Mouse (Mus musculus) embryonic facial prominence, embryonic 12.5 days (tissue): ENCODE measurements around the gene Rbm5. TPM values are rescaled to one million over a fixed set of nuclear protein-coding genes. Genes with fewer than 3 reads are reported as not detected.

Experiments used
- ATAC-seq: fragments of 200-750 bp; cut with Nextera tagmentation; 2 replicates; pipeline ENCODE4 v1.8.0; 2017; ENCODE audit not compliant: insufficient number of reproducible peaks, insufficient read depth, low FRiP score, low TSS enrichment
- H3K27ac ChIP-seq: fragments of 300-500 bp; sonication (generic); 2 replicates; pipeline ENCODE4 v1.5.1; 2016; ENCODE audit warnings: mild to moderate bottlenecking
- H3K27me3 ChIP-seq: fragments of 300-500 bp; sonication (generic); 2 replicates; pipeline ENCODE4 v1.6.1; 2016; ENCODE audit warnings: mild to moderate bottlenecking, moderate library complexity
- H3K36me3 ChIP-seq: fragments of 300-500 bp; sonication (generic); 2 replicates; pipeline ENCODE4 v1.6.1; 2016; ENCODE audit warnings: mild to moderate bottlenecking
- H3K4me1 ChIP-seq: fragments of 300-500 bp; sonication (generic); 2 replicates; pipeline ENCODE4 v1.6.1; 2016
- H3K4me2 ChIP-seq: fragments of 300-500 bp; sonication (generic); replicated peaks from 2 replicates; pipeline ENCODE4 v1.6.1; 2016; ENCODE audit warnings: mild to moderate bottlenecking, moderate library complexity
- H3K4me3 ChIP-seq: fragments of 300-500 bp; sonication (generic); 2 replicates; pipeline ENCODE4 v1.5.1; 2016; ENCODE audit warnings: mild to moderate bottlenecking
- H3K9ac ChIP-seq: fragments of 300-500 bp; sonication (generic); 2 replicates; pipeline ENCODE4 v1.6.1; 2016; ENCODE audit warnings: mild to moderate bottlenecking, moderate library complexity
- H3K9me3 ChIP-seq: fragments of 300-500 bp; sonication (generic); 2 replicates; pipeline ENCODE4 v1.6.1; 2016; ENCODE audit warnings: mild to moderate bottlenecking, moderate library complexity
- WGBS: fragments of 180-500 bp; shearing (Covaris S2); methylation state at CpG from one replicate; pipeline ENCODE4 v1.1.7; 2016; 5-methylcytosine and 5-hydroxymethylcytosine counted together
- polyA plus RNA-seq: library from polyadenylated mRNA; unstranded; fragments of >200 nt; fragmentation: Nextera tagmentation; extraction: Ambion mirVana; gene quantifications from 2 replicates; pipeline ENCODE4 v1.2.1, GENCODE M21; 2016

Rbm5 gene
- polyA plus RNA-seq, 1 experiment from 2014 or later: 232 TPM

GRCm38 (mm10) chr9:107697811-107698521 lies 72.8 kb downstream of the Rbm5 start:
- peaks cover 42% of the 10 kb centered on the region for H3K36me3 ChIP-seq
- 22% methylated on average over 14 of the region's 14 CpGs for WGBS
- peak overlapping the region; percentile 85 for H3K27ac ChIP-seq
- peaks cover 86% of the 10 kb centered on the region for H3K4me1 ChIP-seq
- H3K4me2 ChIP-seq: peak overlapping the region; percentile 39
- ATAC-seq: no peak
- H3K9ac ChIP-seq: peak overlapping the region; percentile 33
- no peaks in the 10 kb centered on the region for H3K27me3 ChIP-seq
- no peak overlapping the region for H3K4me3 ChIP-seq
- no peaks in the 10 kb centered on the region for H3K9me3 ChIP-seq

DNA sequence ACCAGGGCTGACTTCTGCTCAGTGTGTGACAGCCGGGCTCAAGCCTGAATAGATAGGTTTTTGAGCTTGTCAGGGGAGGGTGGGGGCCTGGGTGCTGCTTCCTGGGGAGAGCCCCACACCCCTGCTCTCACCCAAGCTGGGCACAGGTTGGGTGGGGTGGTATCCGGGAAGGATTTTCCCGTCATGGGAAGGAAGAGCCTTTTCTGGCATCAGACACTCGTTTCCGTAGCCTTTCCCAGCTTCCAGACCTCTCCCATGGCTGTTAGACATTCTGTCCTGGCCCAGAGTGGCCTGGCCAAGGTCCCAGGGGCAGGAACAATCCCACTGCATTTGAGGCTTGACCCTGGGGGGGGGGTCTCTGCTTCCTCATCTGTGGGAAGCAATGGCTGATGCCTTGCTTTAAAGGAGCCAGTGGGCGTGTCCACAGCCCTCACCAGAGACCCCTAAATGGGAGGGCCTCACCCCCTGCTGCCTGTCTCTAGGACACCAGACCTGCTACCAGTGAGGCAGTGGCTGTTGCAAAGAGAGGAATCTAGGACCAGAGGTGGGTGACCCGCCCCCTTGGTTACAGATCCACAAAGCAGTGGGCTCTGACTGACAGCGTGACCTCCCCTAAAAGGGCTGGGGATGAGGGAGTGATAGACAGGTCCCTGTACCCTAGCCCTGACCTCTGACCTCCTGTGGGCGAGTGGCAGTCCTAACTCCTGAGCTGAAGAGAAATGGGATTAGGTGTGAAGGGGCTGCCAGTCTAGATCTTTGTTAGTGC lies 73.8 kb downstream of the Rbm5 start:
- Histone ChIP-seq H3K4me1 (peaks cover 77% of the 10 kb centered on the region), H3K9me3 (no peaks in the 10 kb centered on the region), H3K27ac (peak overlapping the region; percentile 52; the same call in 1 of the 2 replicates), H3K9ac (no peak overlapping the region), H3K27me3 (no peaks in the 10 kb centered on the region), H3K36me3 (peaks cover 42% of the 10 kb centered on the region), H3K4me3 (no peak overlapping the region), H3K4me2 (no peak overlapping the region)
- ATAC-seq: peak; percentile 47; the same call in 1 of the 2 replicates
- WGBS: 34% methylated on average over 9 of the region's 9 CpGs

DNA sequence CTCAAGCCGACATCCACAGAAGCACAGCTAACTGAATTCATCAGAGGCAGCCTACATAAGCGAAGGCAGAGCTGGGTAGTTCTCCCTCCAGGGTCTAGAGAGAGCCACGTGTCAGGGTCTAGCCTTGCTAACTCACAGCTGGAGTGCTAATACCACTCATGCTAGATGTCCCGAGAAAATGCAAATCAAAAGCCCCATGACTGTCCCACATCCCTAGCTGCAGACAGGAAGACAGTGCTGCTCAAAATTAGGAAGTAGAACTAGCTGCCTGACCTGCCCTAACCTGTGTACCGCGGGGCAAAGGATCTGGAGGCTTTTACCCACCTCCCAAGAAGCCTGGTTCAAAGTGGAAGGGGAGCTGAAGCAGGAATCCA lies 74.7 kb downstream of the Rbm5 start:
- Histone ChIP-seq H3K9me3 (no peaks in the 10 kb centered on the region), H3K4me3 (no peak overlapping the region), H3K9ac (no peak overlapping the region), H3K27me3 (no peaks in the 10 kb centered on the region), H3K4me1 (peaks cover 68% of the 10 kb centered on the region), H3K36me3 (peaks cover 48% of the 10 kb centered on the region), H3K4me2 (no peak overlapping the region), H3K27ac (0 out of 2 replicates have a peak overlapping the region, but pooled peaks have one; percentile 41)
- WGBS: 38% methylated on average over 6 of the region's 6 CpGs
- no peak for ATAC-seq

GRCm38 (mm10) chr9:107695441-107696105 lies 75.2 kb downstream of the Rbm5 start:
- Histone ChIP-seq H3K27ac (peak overlapping the region; percentile 41; the same call in 1 of the 2 replicates), H3K9ac (no peak overlapping the region), H3K4me2 (no peak overlapping the region), H3K27me3 (no peaks in the 10 kb centered on the region), H3K4me1 (peaks cover 62% of the 10 kb centered on the region), H3K36me3 (peaks cover 48% of the 10 kb centered on the region), H3K4me3 (no peak overlapping the region), H3K9me3 (no peaks in the 10 kb centered on the region)
- no peak for ATAC-seq
- WGBS: 84% methylated on average over 12 of the region's 12 CpGs

DNA sequence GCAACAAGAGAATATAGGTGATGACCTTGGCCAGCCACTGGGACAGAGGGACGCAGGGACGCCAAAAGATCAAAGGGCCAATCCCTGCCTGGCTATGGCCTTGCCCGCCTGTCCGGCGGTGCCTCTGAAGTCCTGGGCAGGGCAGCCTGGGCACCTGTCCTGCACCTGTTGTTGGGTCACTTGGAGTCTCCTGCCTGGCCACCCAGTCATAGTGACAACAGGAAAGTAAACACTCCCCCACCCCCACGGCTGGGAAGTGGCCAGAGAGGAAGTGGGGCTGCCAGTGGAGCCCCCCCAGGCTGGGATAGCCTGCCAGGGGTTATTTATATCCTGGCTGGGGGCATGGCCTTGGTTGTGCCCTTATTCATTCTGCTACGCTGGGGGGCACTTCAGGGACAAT lies 76.2 kb downstream of the Rbm5 start:
- no peaks in the 10 kb centered on the region for H3K9me3 ChIP-seq
- H3K36me3 ChIP-seq: peaks cover 58% of the 10 kb centered on the region
- H3K4me3 ChIP-seq: no peak overlapping the region
- no peak for ATAC-seq
- no peak overlapping the region for H3K27ac ChIP-seq
- peaks cover 53% of the 10 kb centered on the region for H3K4me1 ChIP-seq
- H3K4me2 ChIP-seq: no peak overlapping the region
- WGBS: 71% methylated on average over 7 of the region's 7 CpGs
- no peak overlapping the region for H3K9ac ChIP-seq
- H3K27me3 ChIP-seq: no peaks in the 10 kb centered on the region

- WGBS: 66% methylated on average over 4 of the region's 4 CpGs
- no peak overlapping the region for H3K27ac ChIP-seq
These were observed 77.3 kb downstream of the Rbm5 start for GRCm38 (mm10) chr9:107693433-107693987.

GRCm38 (mm10) chr9:107692785-107693184 lies 78.0 kb downstream of the Rbm5 start:
- H3K9ac ChIP-seq: no peak overlapping the region
- H3K4me1 ChIP-seq: peaks cover 34% of the 10 kb centered on the region
- WGBS: 86% methylated on average over 5 of the region's 5 CpGs
- no peak for ATAC-seq
- H3K27ac ChIP-seq: no peak overlapping the region
- no peaks in the 10 kb centered on the region for H3K9me3 ChIP-seq
- no peak overlapping the region for H3K4me2 ChIP-seq
- H3K4me3 ChIP-seq: no peak overlapping the region
- no peaks in the 10 kb centered on the region for H3K27me3 ChIP-seq
- peaks cover 73% of the 10 kb centered on the region for H3K36me3 ChIP-seq

More at GRCm38 (mm10) chr9:107693433-107693987, 77.3 kb downstream of the Rbm5 start:
- Histone ChIP-seq H3K4me3 (no peak overlapping the region), H3K4me1 (peaks cover 42% of the 10 kb centered on the region), H3K36me3 (peaks cover 68% of the 10 kb centered on the region), H3K9ac (no peak overlapping the region), H3K27me3 (no peaks in the 10 kb centered on the region), H3K4me2 (no peak overlapping the region), H3K9me3 (no peaks in the 10 kb centered on the region)
- no peak for ATAC-seq

DNA sequence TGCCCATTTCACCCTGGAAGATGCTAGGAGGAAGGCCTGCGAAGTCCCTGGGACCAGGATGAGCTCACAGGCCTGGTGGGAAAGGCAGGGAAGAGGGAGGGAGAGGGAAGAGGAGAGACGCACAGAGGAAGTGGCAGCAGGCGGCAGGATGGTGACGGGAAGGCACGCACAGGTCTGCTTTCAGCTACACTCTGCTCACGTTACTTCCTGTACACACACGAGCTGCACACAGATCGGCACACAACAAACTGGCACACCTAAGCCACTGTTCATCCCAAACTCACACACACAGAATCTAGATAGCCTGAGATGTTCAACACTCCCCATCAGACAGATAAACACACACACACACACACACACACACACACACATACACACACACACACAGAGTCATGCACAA lies 80.4 kb downstream of the Rbm5 start:
- Histone ChIP-seq H3K27ac (no peak overlapping the region), H3K9ac (no peak overlapping the region), H3K4me1 (peaks cover 14% of the 10 kb centered on the region), H3K9me3 (no peaks in the 10 kb centered on the region), H3K4me2 (no peak overlapping the region), H3K36me3 (peaks cover 91% of the 10 kb centered on the region), H3K4me3 (no peak overlapping the region), H3K27me3 (no peaks in the 10 kb centered on the region)
- no peak for ATAC-seq
- WGBS: 68% methylated on average over 8 of the region's 8 CpGs

Other genes starting within 250 kb of the Rbm5 start
- gene Tmem115, start 237.1 kb downstream of the Rbm5 start, polyA plus RNA-seq: 49.7 and 50.1 TPM in 2 replicates
- 17.2 and 17.7 TPM in 2 replicates for gene Cyb561d2, start 228.8 kb downstream of the Rbm5 start, polyA plus RNA-seq
- 40.8 and 46.3 TPM in 2 replicates for gene Nprl2, start 228.8 kb downstream of the Rbm5 start, polyA plus RNA-seq
- gene Zmynd10, start 223.7 kb downstream of the Rbm5 start, polyA plus RNA-seq: 1.3 and 1.7 TPM in 2 replicates
- 54.0 and 55.6 TPM in 2 replicates for gene Rassf1, start 219.4 kb downstream of the Rbm5 start, polyA plus RNA-seq
- gene Tusc2, start 207.7 kb downstream of the Rbm5 start, polyA plus RNA-seq: 54.1 and 54.8 TPM in 2 replicates
- 132 and 134 TPM in 2 replicates for gene Hyal2, start 203.1 kb downstream of the Rbm5 start, polyA plus RNA-seq
- 12.2 and 13.2 TPM in 2 replicates for gene Hyal1, start 194.1 kb downstream of the Rbm5 start, polyA plus RNA-seq
- 15.0 and 15.4 TPM in 2 replicates for gene Naa80, start 192.1 kb downstream of the Rbm5 start, polyA plus RNA-seq
- 1.4 and 1.5 TPM in 2 replicates for gene Hyal3, start 190.2 kb downstream of the Rbm5 start, polyA plus RNA-seq
- 35.8 and 36.9 TPM in 2 replicates for gene Ifrd2, start 183.4 kb downstream of the Rbm5 start, polyA plus RNA-seq
- gene Sema3b, start 161.8 kb downstream of the Rbm5 start, polyA plus RNA-seq: 3.8 and 6.9 TPM in 2 replicates
- 439 and 443 TPM in 2 replicates for gene Gnai2, start 135.6 kb downstream of the Rbm5 start, polyA plus RNA-seq
- 8.2 and 8.3 TPM in 2 replicates for gene Slc38a3, start 101.5 kb downstream of the Rbm5 start, polyA plus RNA-seq
- gene Gnat1, start 91.3 kb downstream of the Rbm5 start, polyA plus RNA-seq: 1.4 and 3.0 TPM in 2 replicates
- 52.4 and 53.1 TPM in 2 replicates for gene Sema3f, start 60.5 kb downstream of the Rbm5 start, polyA plus RNA-seq
- gene Rbm6, start 102.2 kb upstream of the Rbm5 start, polyA plus RNA-seq: 103 and 110 TPM in 2 replicates
- gene Mon1a, start 117.2 kb upstream of the Rbm5 start, polyA plus RNA-seq: 11.3 and 14.1 TPM in 2 replicates
- gene Mst1r, start 135.9 kb upstream of the Rbm5 start, polyA plus RNA-seq: 2.8 and 3.6 TPM in 2 replicates
- not detected in 2 replicates for gene Actl11, start 157.5 kb upstream of the Rbm5 start, polyA plus RNA-seq
- 7.0 and 7.5 TPM in 2 replicates for gene Camkv, start 164.7 kb upstream of the Rbm5 start, polyA plus RNA-seq
- gene Traip, start 179.1 kb upstream of the Rbm5 start, polyA plus RNA-seq: 29.4 and 29.6 TPM in 2 replicates
- gene Uba7, start 204.5 kb upstream of the Rbm5 start, polyA plus RNA-seq: 24.6 and 25.0 TPM in 2 replicates
- gene Gm20661, start 212.1 kb upstream of the Rbm5 start, polyA plus RNA-seq: 8.8 and 11.0 TPM in 2 replicates
- 97.0 and 98.9 TPM in 2 replicates for gene Inka1, start 214.9 kb upstream of the Rbm5 start, polyA plus RNA-seq
- 14.6 and 16.2 TPM in 2 replicates for gene Cdhr4, start 221.5 kb upstream of the Rbm5 start, polyA plus RNA-seq
- gene Gm20662, start 225.4 kb upstream of the Rbm5 start, polyA plus RNA-seq: 0.51 and 0.85 TPM in 2 replicates
- 82.2 and 85.6 TPM in 2 replicates for gene Ip6k1, start 231.5 kb upstream of the Rbm5 start, polyA plus RNA-seq